Mouse (Mus musculus): Measurements from ENCODE around the gene Ap1g2.

GRCm38 (mm10) chr14:55063117-55063516, 43.3 kb downstream of the Ap1g2 start:
- TF ChIP-seq CTCF (IDR thresholded peaks at IDR 0.05; ENCODE audit: low read depth, low read length) (no peak), POLR2A (IDR thresholded peaks at IDR 0.05; ENCODE audit: borderline replicate concordance, low read depth, low read length) (no peak)
